ENCODE assay signal across 9 mouse cellular contexts in the genomic region with DNA sequence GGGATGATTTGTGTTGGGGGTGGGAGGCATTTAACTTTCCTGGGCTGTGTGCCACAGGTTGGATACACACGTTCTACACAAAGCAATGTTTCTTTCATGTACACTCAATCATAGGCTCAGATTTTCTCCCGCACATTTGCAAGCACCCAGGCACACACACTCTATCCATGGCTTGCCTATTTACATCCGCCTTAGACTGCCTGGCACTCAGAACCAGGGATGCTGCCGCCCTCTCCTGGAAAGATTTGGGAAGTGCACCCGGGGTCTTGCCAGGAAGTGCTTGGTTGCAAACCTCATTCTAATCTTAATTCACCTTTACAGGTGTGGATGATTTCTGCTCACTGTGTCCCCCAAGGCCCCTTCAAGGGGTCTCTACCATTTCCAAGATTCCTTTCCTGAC.
DNase-seq lines count a peak whose midpoint lies in the region; ATAC-seq and TF ChIP-seq lines count a peak whose summit lies in the region.
"Had no signal": no experiment of that assay in that cellular context is flagged by ENCODE, and none has a peak within 500 bp of the region (broad histone marks: within the 10 kb centered on the region; RNA-seq: fewer than 3 reads in every experiment).

No protein-coding gene starts in this region.

- H3K27ac ChIP-seq in embryonic facial prominence, embryonic 14.5 days (replicated peaks; ENCODE audit: low read depth, low read length) = no peak overlapping the region
- no peak overlapping the region for H3K27ac ChIP-seq in heart, embryonic 16.5 days (ENCODE audit: low read length)
- H3K27ac ChIP-seq in olfactory bulb, adult 2 months (ENCODE audit: insufficient read depth, low read depth, low read length) = 0 out of 2 replicates have a peak overlapping the region, but pooled peaks have one; percentile 21
- no peak overlapping the region for H3K27ac ChIP-seq in thymus, adult 2 months (ENCODE audit: control insufficient read depth, insufficient read depth, low read length)

- ATAC-seq in embryonic facial prominence, embryonic 14.5 days (ENCODE audit: low read depth) = peak; percentile 57; the same call in 1 of the 2 replicates
- ATAC-seq in heart, embryonic 16.5 days (replicated peaks; ENCODE audit: extremely low read depth, insufficient read depth, low FRiP score) = 0 out of 2 replicates have a peak, but pooled peaks have one; percentile 34

- peak; percentile 54 for DNase-seq in CD4-positive helper T cell, adult 2 months (ENCODE audit: low read depth, low spot score)
- DNase-seq in adrenal gland, postnatal 36 days = peak; percentile 82 to 87
- peak; percentile 71 for DNase-seq in embryonic facial prominence, embryonic 14.5 days (ENCODE audit: low spot score)
- DNase-seq in kidney, postnatal 36 days = peak; percentile 75 to 89
- DNase-seq in lung, adult 2 months = peak; percentile 82
- DNase-seq in thymus, adult 2 months = peak; percentile 85

- no peaks in the 10 kb centered on the region for H3K4me1 ChIP-seq in embryonic facial prominence, embryonic 14.5 days (ENCODE audit: control insufficient read depth, insufficient read depth, low read length)
- peaks cover 9% of the 10 kb centered on the region for H3K4me1 ChIP-seq in heart, embryonic 16.5 days (ENCODE audit: control insufficient read depth, insufficient read depth, low read length)
- H3K4me1 ChIP-seq in lung, adult 2 months (ENCODE audit: control insufficient read depth, insufficient read depth, low read length) = no peaks in the 10 kb centered on the region
- H3K4me1 ChIP-seq in olfactory bulb, adult 2 months (ENCODE audit: control insufficient read depth, insufficient read depth, low read length) = peaks cover 14% of the 10 kb centered on the region; the same call in 1 of the 2 replicates
- H3K4me1 ChIP-seq in thymus, adult 2 months (replicated peaks; ENCODE audit: control insufficient read depth, insufficient read depth, low read length) = no peaks in the 10 kb centered on the region

- no peaks in the 10 kb centered on the region for H3K27me3 ChIP-seq in embryonic facial prominence, embryonic 14.5 days (replicated peaks; ENCODE audit: control insufficient read depth, insufficient read depth, low read length)
- H3K27me3 ChIP-seq in heart, embryonic 16.5 days (ENCODE audit: control insufficient read depth, insufficient read depth, low read length) = no peaks in the 10 kb centered on the region
- H3K27me3 ChIP-seq in thymus, adult 2 months (ENCODE audit: control insufficient read depth, insufficient read depth, low read length) = no peaks in the 10 kb centered on the region

- no peak overlapping the region for H3K4me2 ChIP-seq in embryonic facial prominence, embryonic 14.5 days (ENCODE audit: low read depth, low read length)
- H3K4me2 ChIP-seq in heart, embryonic 16.5 days (ENCODE audit: low read depth, low read length) = no peak overlapping the region

- TF ChIP-seq POLR2A in lung, adult 2 months (IDR thresholded peaks at IDR 0.05; ENCODE audit: borderline replicate concordance, extremely low read depth, low read depth, low read length) = no peak
- TF ChIP-seq POLR2A in olfactory bulb, adult 2 months (IDR thresholded peaks at IDR 0.05; ENCODE audit: insufficient read depth, low read depth, low read length) = no peak
- TF ChIP-seq POLR2A in thymus, adult 2 months (IDR thresholded peaks at IDR 0.05; ENCODE audit: control insufficient read depth, extremely low read depth, insufficient read depth, low read length, poor library complexity) = no peak

- 8% methylated on average over 5 of the region's 5 CpGs for WGBS in embryonic facial prominence, embryonic 14.5 days
- WGBS in heart, embryonic 16.5 days = 4% methylated on average over 5 of the region's 5 CpGs
- 4% methylated on average over 5 of the region's 5 CpGs for WGBS in lung, adult 2 months
- WGBS in olfactory bulb, adult 2 months = 3% methylated on average over 5 of the region's 5 CpGs
- WGBS in thymus, adult 2 months = 11% methylated on average over 5 of the region's 5 CpGs

- no peaks in the 10 kb centered on the region for H3K9me3 ChIP-seq in embryonic facial prominence, embryonic 14.5 days (ENCODE audit: control insufficient read depth, low read length)
- no peaks in the 10 kb centered on the region for H3K9me3 ChIP-seq in heart, embryonic 16.5 days (replicated peaks; ENCODE audit: control insufficient read depth, low read length)

- no peaks in the 10 kb centered on the region for H3K36me3 ChIP-seq in embryonic facial prominence, embryonic 14.5 days (ENCODE audit: control insufficient read depth, insufficient read depth, low read length)
- no peaks in the 10 kb centered on the region for H3K36me3 ChIP-seq in heart, embryonic 16.5 days (ENCODE audit: control insufficient read depth, insufficient read depth)
- H3K36me3 ChIP-seq in thymus, adult 2 months (ENCODE audit: control insufficient read depth, insufficient read depth, low read length) = no peaks in the 10 kb centered on the region

- TF ChIP-seq CTCF in lung, adult 2 months (IDR thresholded peaks at IDR 0.05; ENCODE audit: insufficient read depth, low read length) = peak; percentile 94
- TF ChIP-seq CTCF in olfactory bulb, adult 2 months (IDR thresholded peaks at IDR 0.05; ENCODE audit: insufficient read depth, low read depth, low read length) = peak; percentile 90
- peak; percentile 80 for TF ChIP-seq CTCF in thymus, adult 2 months (IDR thresholded peaks at IDR 0.05; ENCODE audit: borderline replicate concordance, control insufficient read depth, extremely low read depth, insufficient read depth, low read length, poor library complexity)

- H3K9ac ChIP-seq in embryonic facial prominence, embryonic 14.5 days (ENCODE audit: low read depth, low read length) = no peak overlapping the region
- H3K9ac ChIP-seq in heart, embryonic 16.5 days (ENCODE audit: low read length) = no peak overlapping the region

- H3K4me3 ChIP-seq in embryonic facial prominence, embryonic 14.5 days (ENCODE audit: low read depth, low read length) = no peak overlapping the region
- H3K4me3 ChIP-seq in heart, embryonic 16.5 days (ENCODE audit: low read length) = no peak overlapping the region
- no peak overlapping the region for H3K4me3 ChIP-seq in lung, adult 2 months (replicated peaks; ENCODE audit: extremely low read depth, low read depth, low read length)
- no peak overlapping the region for H3K4me3 ChIP-seq in olfactory bulb, adult 2 months (ENCODE audit: insufficient read depth, low read depth, low read length)
- no peak overlapping the region for H3K4me3 ChIP-seq in thymus, adult 2 months (ENCODE audit: control insufficient read depth, insufficient read depth, low read length)
- H3K4me3 ChIP-seq: erythroblast, embryonic 14.5 days had no signal
